Mouse (Mus musculus) limb, embryonic 12.5 days (tissue): ENCODE results near the gene Pla2g12a. TPM values are rescaled to one million over a fixed set of nuclear protein-coding genes. Genes with fewer than 3 reads are reported as not detected.
A peak's percentile ranks its signal among the peaks of the same experiment; 100 is the strongest.

ENCODE experiments used
- ATAC-seq: fragments of 200-750 bp; cut with Nextera tagmentation; 2 replicates; pipeline ENCODE4 v1.8.0; 2017; ENCODE audit warnings: low read depth, moderate TSS enrichment; ENCODE audit not compliant: insufficient number of reproducible peaks, insufficient read depth, low FRiP score, low TSS enrichment
- H3K27ac ChIP-seq: fragments of 300-500 bp; sonication (generic); 2 replicates; pipeline ENCODE4 v1.5.1; 2016; ENCODE audit warnings: mild to moderate bottlenecking, moderate library complexity
- H3K27me3 ChIP-seq: fragments of 300-500 bp; sonication (generic); 2 replicates; pipeline ENCODE4 v1.6.1; 2016; ENCODE audit warnings: mild to moderate bottlenecking, moderate library complexity
- H3K36me3 ChIP-seq: fragments of 300-500 bp; sonication (generic); 2 replicates; pipeline ENCODE4 v1.6.1; 2016; ENCODE audit warnings: mild to moderate bottlenecking, moderate library complexity
- H3K4me1 ChIP-seq: fragments of 300-500 bp; sonication (generic); replicated peaks from 2 replicates; pipeline ENCODE4 v1.6.1; 2016
- H3K4me2 ChIP-seq: fragments of 300-500 bp; sonication (generic); 2 replicates; pipeline ENCODE4 v1.6.1; 2016; ENCODE audit warnings: mild to moderate bottlenecking, moderate library complexity
- H3K4me3 ChIP-seq: fragments of 300-500 bp; sonication (generic); replicated peaks from 2 replicates; pipeline ENCODE4 v1.5.1; 2016; ENCODE audit warnings: mild to moderate bottlenecking
- H3K9ac ChIP-seq: fragments of 300-500 bp; sonication (generic); replicated peaks from 2 replicates; pipeline ENCODE4 v1.6.1; 2016; ENCODE audit warnings: mild to moderate bottlenecking, moderate library complexity
- H3K9me3 ChIP-seq: fragments of 300-500 bp; sonication (generic); 2 replicates; pipeline ENCODE4 v1.6.1; 2016; ENCODE audit warnings: mild to moderate bottlenecking, moderate library complexity
- WGBS: fragments of 180-500 bp; shearing (Covaris S2); methylation state at CpG from one replicate; pipeline ENCODE4 v1.1.7; 2016; 5-methylcytosine and 5-hydroxymethylcytosine counted together
- polyA plus RNA-seq: library from polyadenylated mRNA; unstranded; fragments of >200 nt; fragmentation: Nextera tagmentation; extraction: Ambion mirVana; gene quantifications from 2 replicates; pipeline ENCODE4 v1.2.1, GENCODE M21; 2016

The Pla2g12a gene
- polyA plus RNA-seq, 1 experiment from 2014 or later = 24.5 TPM

- Histone ChIP-seq H3K9ac (no peak overlapping the region), H3K4me1 (0 out of 2 replicates have a peak, but pooled peaks cover 10% of the 10 kb centered on the region), H3K27ac (no peak overlapping the region), H3K4me3 (no peak overlapping the region), H3K36me3 (no peaks in the 10 kb centered on the region), H3K9me3 (no peaks in the 10 kb centered on the region), H3K27me3 (no peaks in the 10 kb centered on the region), H3K4me2 (no peak overlapping the region)
- 90% methylated on average over 10 of the region's 10 CpGs for WGBS
- no peak for ATAC-seq
Observed at GRCm38 (mm10) chr3:129877327-129877726, 1.1 kb upstream of the Pla2g12a start.

DNA sequence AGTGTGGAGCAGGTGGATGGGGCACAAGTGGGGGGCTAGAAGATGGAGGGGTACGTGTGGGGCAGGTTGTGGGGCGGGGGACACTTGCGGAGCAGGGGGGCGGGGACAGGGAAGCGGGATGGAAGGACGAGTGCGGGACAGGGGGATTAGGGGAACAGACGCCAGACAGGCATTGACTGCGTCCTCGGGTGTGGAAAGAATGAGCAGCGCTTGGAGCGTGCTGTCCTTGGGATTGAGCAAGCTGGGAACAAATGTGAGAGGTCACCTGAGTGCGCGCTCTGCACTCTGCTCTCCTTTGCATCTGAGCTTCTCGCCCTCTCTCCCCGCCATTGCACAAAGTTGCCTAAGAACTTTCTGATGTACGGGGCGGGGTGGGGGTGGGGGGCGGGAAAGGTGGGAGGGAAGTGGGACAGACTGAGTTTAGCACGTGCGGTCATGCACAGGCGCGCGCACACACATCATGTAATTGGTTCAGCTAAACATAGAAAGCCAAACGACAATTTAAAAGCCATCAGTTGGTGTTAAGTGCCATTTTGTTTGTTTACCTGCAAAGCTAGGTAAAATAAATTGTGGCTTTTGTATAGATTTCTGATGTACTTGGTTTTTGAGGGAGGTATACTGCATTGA lies 838 bp downstream of the Pla2g12a start:
- H3K36me3 ChIP-seq = no peaks in the 10 kb centered on the region
- peak overlapping the region; percentile 72 for H3K9ac ChIP-seq
- peak overlapping the region; percentile 92 for H3K4me2 ChIP-seq
- H3K9me3 ChIP-seq = no peaks in the 10 kb centered on the region
- 1% methylated on average over 25 of the region's 25 CpGs for WGBS
- H3K27me3 ChIP-seq = no peaks in the 10 kb centered on the region
- H3K4me3 ChIP-seq = peak overlapping the region; percentile 75
- peak overlapping the region; percentile 64; the same call in 1 of the 2 replicates for H3K27ac ChIP-seq
- peak; percentile 32; the same call in 1 of the 2 replicates for ATAC-seq
- 0 out of 2 replicates have a peak, but pooled peaks cover 10% of the 10 kb centered on the region for H3K4me1 ChIP-seq

- WGBS = 74% methylated on average over 2 of the region's 2 CpGs
- Histone ChIP-seq H3K4me3 (no peak overlapping the region), H3K4me2 (peak overlapping the region; percentile 92; the same call in 1 of the 2 replicates)
Observed at GRCm38 (mm10) chr3:129879913-129880312, 1.5 kb downstream of the Pla2g12a start.

GRCm38 (mm10) chr3:129880925-129881593 lies 2.7 kb downstream of the Pla2g12a start:
- ATAC-seq = no peak
- Histone ChIP-seq H3K9ac (no peak overlapping the region), H3K27ac (no peak overlapping the region), H3K4me1 (0 out of 2 replicates have a peak, but pooled peaks cover 10% of the 10 kb centered on the region), H3K4me2 (no peak overlapping the region), H3K27me3 (no peaks in the 10 kb centered on the region), H3K4me3 (no peak overlapping the region), H3K36me3 (no peaks in the 10 kb centered on the region), H3K9me3 (no peaks in the 10 kb centered on the region)
- 86% methylated on average over 8 of the region's 8 CpGs for WGBS

More at GRCm38 (mm10) chr3:129879913-129880312, 1.5 kb downstream of the Pla2g12a start:
- Histone ChIP-seq H3K4me1 (0 out of 2 replicates have a peak, but pooled peaks cover 10% of the 10 kb centered on the region), H3K27ac (no peak overlapping the region), H3K9ac (no peak overlapping the region), H3K27me3 (no peaks in the 10 kb centered on the region), H3K9me3 (no peaks in the 10 kb centered on the region), H3K36me3 (no peaks in the 10 kb centered on the region)
- no peak for ATAC-seq

DNA sequence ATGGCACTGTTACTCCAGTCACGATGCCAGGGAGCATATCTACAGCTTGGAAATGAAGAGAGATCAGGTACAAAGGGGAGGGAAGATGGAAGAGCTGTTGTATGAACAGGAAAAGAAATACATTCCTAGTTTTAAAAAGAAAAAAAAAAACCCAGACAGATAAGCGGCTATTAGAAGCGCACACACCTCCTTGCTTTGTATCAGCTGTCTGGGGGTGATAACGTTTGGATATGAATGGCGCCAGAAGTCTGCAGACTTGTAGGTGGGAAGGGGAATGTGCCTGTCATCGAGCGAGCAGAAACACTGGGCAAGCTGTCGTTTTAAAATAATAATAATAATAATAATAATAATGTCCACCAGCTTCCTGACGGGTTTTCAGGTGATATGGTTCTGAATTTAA lies 7.2 kb downstream of the Pla2g12a start:
- no peak overlapping the region for H3K4me3 ChIP-seq
- no peak overlapping the region for H3K4me2 ChIP-seq
- no peaks in the 10 kb centered on the region for H3K9me3 ChIP-seq
- H3K27me3 ChIP-seq = no peaks in the 10 kb centered on the region
- WGBS = 92% methylated on average over 9 of the region's 9 CpGs
- no peak for ATAC-seq
- H3K36me3 ChIP-seq = peaks cover 6% of the 10 kb centered on the region; the same call in 1 of the 2 replicates
- H3K27ac ChIP-seq = no peak overlapping the region
- no peak overlapping the region for H3K9ac ChIP-seq
- H3K4me1 ChIP-seq = no peaks in the 10 kb centered on the region

DNA sequence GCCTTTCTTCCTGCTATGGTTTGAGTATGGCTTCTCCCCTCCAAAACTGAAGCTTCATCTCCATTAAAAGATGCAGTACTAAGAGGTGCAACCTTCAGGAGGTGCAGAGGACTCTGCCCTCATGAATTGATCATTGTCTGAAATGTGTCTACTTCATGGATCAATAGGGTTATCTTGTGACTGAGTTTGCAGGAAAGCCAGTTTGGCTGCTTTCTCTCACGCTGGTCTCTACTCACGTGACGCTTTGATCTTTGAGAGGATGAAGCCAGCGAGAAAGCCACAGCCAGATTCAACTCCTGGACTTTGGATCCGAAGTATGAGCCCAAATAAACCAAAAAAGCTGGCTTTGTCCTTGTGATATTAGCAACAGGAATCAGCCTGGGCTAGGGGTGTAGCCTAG lies 8.0 kb downstream of the Pla2g12a start:
- H3K27ac ChIP-seq = no peak overlapping the region
- no peaks in the 10 kb centered on the region for H3K27me3 ChIP-seq
- WGBS = 62% methylated on average over 5 of the region's 5 CpGs
- H3K4me2 ChIP-seq = no peak overlapping the region
- no peaks in the 10 kb centered on the region for H3K9me3 ChIP-seq
- H3K9ac ChIP-seq = no peak overlapping the region
- ATAC-seq = no peak
- no peak overlapping the region for H3K4me3 ChIP-seq
- no peaks in the 10 kb centered on the region for H3K4me1 ChIP-seq
- H3K36me3 ChIP-seq = peaks cover 12% of the 10 kb centered on the region; the same call in 1 of the 2 replicates

GRCm38 (mm10) chr3:129887779-129888517 lies 9.5 kb downstream of the Pla2g12a start:
- Histone ChIP-seq H3K4me3 (no peak overlapping the region), H3K36me3 (peaks cover 15% of the 10 kb centered on the region; the same call in 1 of the 2 replicates), H3K9ac (no peak overlapping the region), H3K27ac (no peak overlapping the region), H3K9me3 (no peaks in the 10 kb centered on the region), H3K4me1 (no peaks in the 10 kb centered on the region), H3K4me2 (no peak overlapping the region), H3K27me3 (no peaks in the 10 kb centered on the region)
- 86% methylated on average over 13 of the region's 13 CpGs for WGBS
- ATAC-seq = no peak

- peaks cover 15% of the 10 kb centered on the region; the same call in 1 of the 2 replicates for H3K36me3 ChIP-seq
- ATAC-seq = no peak
Observed at GRCm38 (mm10) chr3:129892003-129892402, 13.6 kb downstream of the Pla2g12a start.

DNA sequence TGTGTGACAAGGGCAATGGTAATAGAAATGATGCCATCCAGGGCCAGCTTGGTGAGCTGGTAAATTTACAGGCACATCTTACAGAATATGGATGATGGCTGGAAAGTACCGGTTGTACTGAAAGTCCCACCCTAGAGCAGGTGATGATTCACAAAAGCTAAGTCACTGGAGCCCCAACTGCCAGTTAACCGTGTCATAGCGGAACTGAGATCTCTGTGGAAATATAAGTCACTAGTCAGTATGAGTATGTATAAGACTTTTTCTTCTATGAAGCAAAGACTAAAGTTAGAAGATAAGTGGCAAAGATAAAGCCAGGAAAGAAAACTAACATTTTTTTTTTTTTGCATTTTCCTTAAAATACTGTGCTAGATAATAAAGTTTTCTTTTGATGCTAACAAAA lies 14.7 kb downstream of the Pla2g12a start:
- Histone ChIP-seq H3K27me3 (no peaks in the 10 kb centered on the region), H3K9me3 (no peaks in the 10 kb centered on the region), H3K9ac (no peak overlapping the region), H3K4me1 (no peaks in the 10 kb centered on the region), H3K27ac (no peak overlapping the region), H3K4me3 (no peak overlapping the region), H3K4me2 (no peak overlapping the region), H3K36me3 (peaks cover 15% of the 10 kb centered on the region; the same call in 1 of the 2 replicates)
- ATAC-seq = no peak
- WGBS = 92% methylated on average over 3 of the region's 3 CpGs

More at GRCm38 (mm10) chr3:129892003-129892402, 13.6 kb downstream of the Pla2g12a start:
- Histone ChIP-seq H3K27me3 (no peaks in the 10 kb centered on the region), H3K9me3 (no peaks in the 10 kb centered on the region), H3K9ac (no peak overlapping the region), H3K27ac (no peak overlapping the region), H3K4me1 (no peaks in the 10 kb centered on the region), H3K4me2 (no peak overlapping the region), H3K4me3 (no peak overlapping the region)
- 76% methylated on average over 5 of the region's 5 CpGs for WGBS

DNA sequence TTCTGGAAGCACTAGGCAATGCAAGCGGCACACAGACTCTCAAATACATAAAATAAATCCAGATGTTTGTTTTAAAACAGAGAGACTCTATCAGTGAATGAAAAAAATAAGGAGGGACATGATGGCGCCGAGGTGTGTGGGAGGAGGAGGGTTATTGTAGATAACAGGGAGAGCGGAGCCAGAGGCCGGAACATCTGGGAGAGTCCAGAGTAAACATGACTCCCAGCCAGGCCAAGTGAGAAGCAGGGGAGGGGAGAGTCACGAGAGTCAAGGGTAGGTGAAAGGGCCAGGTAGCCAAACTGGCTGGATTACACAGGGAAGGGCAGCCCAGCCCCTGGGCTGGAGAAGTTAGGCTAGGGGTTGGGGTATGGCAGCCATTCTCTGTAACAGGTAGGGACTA lies 18.2 kb downstream of the Pla2g12a start:
- H3K4me2 ChIP-seq = no peak overlapping the region
- H3K36me3 ChIP-seq = 0 out of 2 replicates have a peak, but pooled peaks cover 3% of the 10 kb centered on the region
- H3K4me1 ChIP-seq = no peaks in the 10 kb centered on the region
- WGBS = 62% methylated on average over 6 of the region's 6 CpGs
- no peaks in the 10 kb centered on the region for H3K27me3 ChIP-seq
- H3K9ac ChIP-seq = no peak overlapping the region
- no peak overlapping the region for H3K27ac ChIP-seq
- ATAC-seq = no peak
- no peak overlapping the region for H3K4me3 ChIP-seq
- H3K9me3 ChIP-seq = no peaks in the 10 kb centered on the region

DNA sequence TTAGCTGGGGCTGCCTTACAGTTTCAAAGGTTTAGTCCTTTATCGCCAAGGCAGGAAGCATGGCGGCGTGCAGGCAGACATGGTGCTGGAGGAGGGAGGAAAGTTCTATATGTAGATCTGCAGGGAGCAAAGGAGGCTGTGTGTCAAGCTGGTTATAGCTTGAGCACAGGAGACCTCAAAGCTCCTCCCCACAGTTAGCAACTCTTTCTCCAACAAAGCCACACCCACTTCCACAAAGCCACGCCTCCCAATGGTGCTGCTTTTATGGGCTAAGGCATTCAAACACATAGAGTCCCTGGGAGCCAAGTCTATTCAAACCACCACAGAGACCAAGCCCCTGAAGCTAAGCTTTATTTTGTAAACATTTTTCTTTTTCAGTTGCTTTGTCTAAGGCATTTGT lies 20.5 kb downstream of the Pla2g12a start:
- H3K36me3 ChIP-seq = no peaks in the 10 kb centered on the region
- no peaks in the 10 kb centered on the region for H3K27me3 ChIP-seq
- H3K4me3 ChIP-seq = no peak overlapping the region
- no peak overlapping the region for H3K27ac ChIP-seq
- H3K9me3 ChIP-seq = no peaks in the 10 kb centered on the region
- H3K4me2 ChIP-seq = no peak overlapping the region
- no peak for ATAC-seq
- no peak overlapping the region for H3K9ac ChIP-seq
- 60% methylated on average over 4 of the region's 4 CpGs for WGBS
- H3K4me1 ChIP-seq = peaks cover 13% of the 10 kb centered on the region
